Mouse (Mus musculus) erythroblast, embryonic 14.5 days (primary cell): Measurements from ENCODE around the gene Tnks1bp1. TPM values are rescaled to one million over a fixed set of nuclear protein-coding genes. Genes with fewer than 3 reads are reported as not detected.

ENCODE experiments used
- H3K27me3 ChIP-seq: 2 replicates; pipeline ENCODE4 v1.6.1; 2012; ENCODE audit warnings: inconsistent platforms; ENCODE audit not compliant: control insufficient read depth
- H3K36me3 ChIP-seq: 2 replicates; pipeline ENCODE4 v1.6.1; 2012; ENCODE audit warnings: mild to moderate bottlenecking, inconsistent platforms; ENCODE audit not compliant: control insufficient read depth
- H3K4me1 ChIP-seq: 2 replicates; pipeline ENCODE4 v1.6.1; 2012; ENCODE audit warnings: inconsistent platforms; ENCODE audit not compliant: control insufficient read depth
- H3K4me3 ChIP-seq: replicated peaks from 2 replicates; pipeline ENCODE3; 2012; ENCODE audit warnings: moderate library complexity, mild to moderate bottlenecking, inconsistent platforms
- H3K9me3 ChIP-seq: 2 replicates; pipeline ENCODE4 v1.6.1; 2012; ENCODE audit warnings: low read length, inconsistent platforms, mixed read lengths; ENCODE audit not compliant: control insufficient read depth
- GATA1 ChIP-seq: IDR thresholded peaks from 2 replicates; pipeline ENCODE4 v1.6.1; 2012; ENCODE audit warnings: low read length, inconsistent platforms, mixed read lengths
- TAL1 ChIP-seq: IDR thresholded peaks from 3 replicates; pipeline ENCODE4 v1.6.1; 2012; ENCODE audit warnings: low read length, inconsistent platforms, mixed read lengths
- polyA plus RNA-seq: library from polyadenylated mRNA; stranded (reverse); fragments of >175 nt; gene quantifications from 2 replicates; pipeline ENCODE4 v1.2.3, GENCODE M21; 2012

Tnks1bp1 gene
- polyA plus RNA-seq, 1 experiment, result 0.11 TPM

GRCm38 (mm10) chr2:85098014-85098413 lies 50.2 kb downstream of the Tnks1bp1 start:
- H3K4me1 ChIP-seq, result peaks cover 3% of the 10 kb centered on the region; the same call in 1 of the 2 replicates
- no peaks in the 10 kb centered on the region for H3K27me3 ChIP-seq
- no peak overlapping the region for H3K4me3 ChIP-seq
- no peaks in the 10 kb centered on the region for H3K36me3 ChIP-seq
- TF ChIP-seq GATA1, result no peak
- TF ChIP-seq TAL1, result no peak
- H3K9me3 ChIP-seq, result no peaks in the 10 kb centered on the region

- Histone ChIP-seq H3K27me3 (no peaks in the 10 kb centered on the region), H3K9me3 (no peaks in the 10 kb centered on the region), H3K4me3 (no peak overlapping the region), H3K36me3 (no peaks in the 10 kb centered on the region), H3K4me1 (peaks cover 3% of the 10 kb centered on the region; the same call in 1 of the 2 replicates)
- TF ChIP-seq GATA1, result no peak
- no peak for TF ChIP-seq TAL1
These were observed 51.1 kb downstream of the Tnks1bp1 start for GRCm38 (mm10) chr2:85098824-85099511.

- no peaks in the 10 kb centered on the region for H3K36me3 ChIP-seq
- no peaks in the 10 kb centered on the region for H3K27me3 ChIP-seq
- TF ChIP-seq TAL1 (no peak), GATA1 (no peak)
- no peaks in the 10 kb centered on the region for H3K9me3 ChIP-seq
- peaks cover 3% of the 10 kb centered on the region; the same call in 1 of the 2 replicates for H3K4me1 ChIP-seq
- no peak overlapping the region for H3K4me3 ChIP-seq
These were observed 55.4 kb downstream of the Tnks1bp1 start for GRCm38 (mm10) chr2:85103201-85103600.

- H3K36me3 ChIP-seq, result no peaks in the 10 kb centered on the region
- no peaks in the 10 kb centered on the region for H3K27me3 ChIP-seq
- no peaks in the 10 kb centered on the region for H3K9me3 ChIP-seq
- TF ChIP-seq TAL1 (no peak), GATA1 (no peak)
- H3K4me3 ChIP-seq, result no peak overlapping the region
- H3K4me1 ChIP-seq, result no peaks in the 10 kb centered on the region
These were observed 57.7 kb downstream of the Tnks1bp1 start for GRCm38 (mm10) chr2:85105426-85106013.

GRCm38 (mm10) chr2:85106068-85106790 lies 58.4 kb downstream of the Tnks1bp1 start:
- H3K27me3 ChIP-seq, result no peaks in the 10 kb centered on the region
- H3K4me3 ChIP-seq, result no peak overlapping the region
- TF ChIP-seq GATA1 (no peak), TAL1 (no peak)
- H3K4me1 ChIP-seq, result no peaks in the 10 kb centered on the region
- no peaks in the 10 kb centered on the region for H3K9me3 ChIP-seq
- H3K36me3 ChIP-seq, result no peaks in the 10 kb centered on the region

GRCm38 (mm10) chr2:85106941-85107340 lies 59.1 kb downstream of the Tnks1bp1 start:
- Histone ChIP-seq H3K4me3 (no peak overlapping the region), H3K36me3 (no peaks in the 10 kb centered on the region), H3K27me3 (no peaks in the 10 kb centered on the region), H3K4me1 (no peaks in the 10 kb centered on the region), H3K9me3 (no peaks in the 10 kb centered on the region)
- no peak for TF ChIP-seq GATA1
- TF ChIP-seq TAL1, result no peak

- TF ChIP-seq GATA1, result no peak
- TF ChIP-seq TAL1, result no peak
- Histone ChIP-seq H3K36me3 (no peaks in the 10 kb centered on the region), H3K27me3 (no peaks in the 10 kb centered on the region), H3K9me3 (no peaks in the 10 kb centered on the region), H3K4me3 (no peak overlapping the region), H3K4me1 (no peaks in the 10 kb centered on the region)
These were observed 62.6 kb downstream of the Tnks1bp1 start for GRCm38 (mm10) chr2:85110288-85110875.

Other genes with a start within 250 kb of the Tnks1bp1 start
- gene Ube2l6, start 249.2 kb upstream of the Tnks1bp1 start, polyA plus RNA-seq, result 9.9 and 22.9 TPM in 2 replicates
- 0.08 and 0.09 TPM in 2 replicates for gene Smtnl1, start 225.4 kb upstream of the Tnks1bp1 start, polyA plus RNA-seq
- gene Timm10, start 221.0 kb upstream of the Tnks1bp1 start, polyA plus RNA-seq, result 0.90 and 0.99 TPM in 2 replicates
- 20.3 and 29.2 TPM in 2 replicates for gene Slc43a1, start 209.2 kb upstream of the Tnks1bp1 start, polyA plus RNA-seq
- gene Rtn4rl2, start 161.3 kb upstream of the Tnks1bp1 start, polyA plus RNA-seq, result not detected in 2 replicates
- 7.1 and 8.4 TPM in 2 replicates for gene Slc43a3, start 111.4 kb upstream of the Tnks1bp1 start, polyA plus RNA-seq
- 0.11 TPM in 1 of 2 replicates, not detected in the other for gene Prg2, start 67.6 kb upstream of the Tnks1bp1 start, polyA plus RNA-seq
- gene Prg3, start 59.8 kb upstream of the Tnks1bp1 start, polyA plus RNA-seq, result 0.04 TPM in 1 of 2 replicates, not detected in the other
- gene Ssrp1, start 10.8 kb upstream of the Tnks1bp1 start, polyA plus RNA-seq, result 10.0 and 10.9 TPM in 2 replicates
- gene P2rx3, start 10.6 kb upstream of the Tnks1bp1 start, polyA plus RNA-seq, result not detected in 2 replicates
- gene Aplnr, start 88.2 kb downstream of the Tnks1bp1 start, polyA plus RNA-seq, result not detected in 2 replicates
- 0.02 TPM in 1 of 2 replicates, not detected in the other for gene Lrrc55, start 149.2 kb downstream of the Tnks1bp1 start, polyA plus RNA-seq